ENCODE assay signal across 8 mouse cellular contexts in genomic region chr15:83473832-83474465, GRCm38 (mm10). TPM values are rescaled to one million over a fixed set of nuclear protein-coding genes. Genes with fewer than 3 reads are reported as not detected.
DNase-seq lines count a peak whose midpoint lies in the region; ATAC-seq and TF ChIP-seq lines count a peak whose summit lies in the region.

No protein-coding gene starts in this region.

- no peaks in the 10 kb centered on the region for H3K36me3 ChIP-seq in G1E (replicated peaks)
- no peaks in the 10 kb centered on the region for H3K36me3 ChIP-seq in heart, embryonic 15.5 days
- no peaks in the 10 kb centered on the region for H3K36me3 ChIP-seq in limb, embryonic 11.5 days (ENCODE audit: control insufficient read depth, insufficient read depth, low read length)
- H3K36me3 ChIP-seq in midbrain, postnatal 0 days (ENCODE audit: insufficient read depth, low read length), result no peaks in the 10 kb centered on the region
- no peaks in the 10 kb centered on the region for H3K36me3 ChIP-seq in hindbrain, embryonic 16.5 days (ENCODE audit: control insufficient read depth, insufficient read depth, low read length)

- no peaks in the 10 kb centered on the region for H3K9me3 ChIP-seq in G1E (replicated peaks)
- H3K9me3 ChIP-seq in heart, embryonic 15.5 days (replicated peaks), result no peaks in the 10 kb centered on the region
- no peaks in the 10 kb centered on the region for H3K9me3 ChIP-seq in limb, embryonic 11.5 days (ENCODE audit: control insufficient read depth, low read length)
- no peaks in the 10 kb centered on the region for H3K9me3 ChIP-seq in midbrain, postnatal 0 days (ENCODE audit: low read length)
- H3K9me3 ChIP-seq in hindbrain, embryonic 16.5 days (ENCODE audit: control insufficient read depth, low read length), result no peaks in the 10 kb centered on the region

- peak; percentile 97 for ATAC-seq in G1E (ENCODE audit: extremely low read depth, insufficient number of reproducible peaks, low FRiP score, poor library complexity, severe bottlenecking)
- ATAC-seq in common myeloid progenitor, adult 5-6 weeks (replicated peaks; ENCODE audit: low read depth, poor library complexity, severe bottlenecking), result peak; percentile 94
- ATAC-seq in heart, embryonic 15.5 days (replicated peaks; ENCODE audit: insufficient number of reproducible peaks, insufficient read depth, low FRiP score, low read depth), result peak; percentile 68
- peak; percentile 49; the same call in 1 of the 2 replicates for ATAC-seq in limb, embryonic 11.5 days (ENCODE audit: insufficient number of reproducible peaks, low FRiP score, low TSS enrichment, low read depth)
- peak; percentile 89 for ATAC-seq in monocyte, adult 5-6 weeks (replicated peaks; ENCODE audit: insufficient number of reproducible peaks, low FRiP score, low TSS enrichment, poor library complexity, severe bottlenecking)
- ATAC-seq in midbrain, postnatal 0 days (ENCODE audit: low FRiP score), result no peak
- ATAC-seq in hindbrain, embryonic 16.5 days, result no peak

- peaks cover 43% of the 10 kb centered on the region for H3K4me1 ChIP-seq in G1E (ENCODE audit: insufficient read depth, low read depth, low read length)
- peaks cover 30% of the 10 kb centered on the region for H3K4me1 ChIP-seq in heart, embryonic 15.5 days (replicated peaks)
- H3K4me1 ChIP-seq in limb, embryonic 11.5 days (ENCODE audit: control insufficient read depth, insufficient read depth, low read length), result peaks cover 13% of the 10 kb centered on the region; the same call in 1 of the 2 replicates
- H3K4me1 ChIP-seq in midbrain, postnatal 0 days (ENCODE audit: insufficient read depth, low read length), result 0 out of 2 replicates have a peak, but pooled peaks cover 1% of the 10 kb centered on the region
- H3K4me1 ChIP-seq in hindbrain, embryonic 16.5 days (ENCODE audit: control insufficient read depth, insufficient read depth, low read depth, low read length), result peaks cover 2% of the 10 kb centered on the region; the same call in 1 of the 2 replicates

- H3K27me3 ChIP-seq in G1E (ENCODE audit: insufficient read depth, low read length), result peaks cover 38% of the 10 kb centered on the region
- no peaks in the 10 kb centered on the region for H3K27me3 ChIP-seq in heart, embryonic 15.5 days
- no peaks in the 10 kb centered on the region for H3K27me3 ChIP-seq in limb, embryonic 11.5 days (ENCODE audit: control insufficient read depth, insufficient read depth, low read length)
- no peaks in the 10 kb centered on the region for H3K27me3 ChIP-seq in midbrain, postnatal 0 days (ENCODE audit: insufficient read depth, low read length)
- no peaks in the 10 kb centered on the region for H3K27me3 ChIP-seq in hindbrain, embryonic 16.5 days (replicated peaks; ENCODE audit: control insufficient read depth, insufficient read depth, low read length)

- no peak for TF ChIP-seq CTCF in G1E (IDR thresholded peaks at IDR 0.05; ENCODE audit: low read depth, low read length)
- no peak for TF ChIP-seq CTCF in midbrain, postnatal 0 days (IDR thresholded peaks at IDR 0.05)

- DNase-seq in G1E (ENCODE audit: low spot score), result peak; percentile 91
- DNase-seq in limb, embryonic 11.5 days (ENCODE audit: low spot score), result peak; percentile 50
- peak; percentile 79 to 81 for DNase-seq in urinary bladder, postnatal 36 days (ENCODE audit: low spot score in 2 of 2)
- DNase-seq in midbrain, postnatal 0 days (ENCODE audit: low spot score), result no peak

- H3K27ac ChIP-seq in heart, embryonic 15.5 days, result peak overlapping the region; percentile 66
- H3K27ac ChIP-seq in limb, embryonic 11.5 days (replicated peaks; ENCODE audit: low read depth, low read length), result no peak overlapping the region; the same call in 1 of the 2 replicates
- no peak overlapping the region for H3K27ac ChIP-seq in midbrain, postnatal 0 days (ENCODE audit: low read depth, low read length)
- no peak overlapping the region for H3K27ac ChIP-seq in hindbrain, embryonic 16.5 days (ENCODE audit: low read depth, low read length)

- H3K9ac ChIP-seq in heart, embryonic 15.5 days, result no peak overlapping the region
- H3K9ac ChIP-seq in limb, embryonic 11.5 days (ENCODE audit: low read length), result no peak overlapping the region
- H3K9ac ChIP-seq in midbrain, postnatal 0 days (replicated peaks; ENCODE audit: low read length, poor library complexity, severe bottlenecking), result no peak overlapping the region
- H3K9ac ChIP-seq in hindbrain, embryonic 16.5 days (ENCODE audit: low read depth, low read length), result no peak overlapping the region

- H3K4me2 ChIP-seq in heart, embryonic 15.5 days, result peak overlapping the region; percentile 18; the same call in 1 of the 2 replicates
- no peak overlapping the region for H3K4me2 ChIP-seq in limb, embryonic 11.5 days (ENCODE audit: low read depth, severe bottlenecking)
- H3K4me2 ChIP-seq in midbrain, postnatal 0 days (ENCODE audit: low read depth, low read length, poor library complexity, severe bottlenecking), result no peak overlapping the region
- H3K4me2 ChIP-seq in hindbrain, embryonic 16.5 days (ENCODE audit: low read length), result no peak overlapping the region

- 51% methylated on average over 10 of the region's 10 CpGs for WGBS in heart, embryonic 15.5 days
- WGBS in limb, embryonic 11.5 days, result 39% methylated on average over 10 of the region's 10 CpGs
- 73% methylated on average over 10 of the region's 10 CpGs for WGBS in midbrain, postnatal 0 days
- WGBS in hindbrain, embryonic 16.5 days, result 72% methylated on average over 9 of the region's 10 CpGs

- peak overlapping the region; percentile 56; the same call in 1 of the 2 replicates for H3K4me3 ChIP-seq in G1E (ENCODE audit: low read depth, low read length)
- no peak overlapping the region for H3K4me3 ChIP-seq in heart, embryonic 15.5 days
- no peak overlapping the region for H3K4me3 ChIP-seq in limb, embryonic 11.5 days (ENCODE audit: low read depth, low read length)
- H3K4me3 ChIP-seq in midbrain, postnatal 0 days (ENCODE audit: low read depth, low read length), result no peak overlapping the region
- no peak overlapping the region for H3K4me3 ChIP-seq in hindbrain, embryonic 16.5 days (ENCODE audit: low read length)

RNA-seq across cellular contexts. Expression of gene Pacsin2, which starts 9.5 kb away (rescaled TPM):
- total RNA-seq in G1E (2014; fragmentation: Nextera tagmentation) (34.5 and 36.0 TPM in 2 replicates), G1E (2017) (41.6 and 45.2 TPM in 2 replicates)
- polyA plus RNA-seq in G1E (2012), result 60.5 and 61.0 TPM in 2 replicates
- total RNA-seq in common myeloid progenitor, adult 5-6 weeks (2017), result 98.3 and 123 TPM in 2 replicates
- polyA plus RNA-seq in heart, embryonic 15.5 days (2015; fragmentation: Nextera tagmentation; extraction: Ambion mirVana), result 59.3 and 75.3 TPM in 2 replicates
- 45.4 and 52.0 TPM in 2 replicates for polyA plus RNA-seq in limb, embryonic 11.5 days (2014; fragmentation: Nextera tagmentation; extraction: Ambion mirVana)
- total RNA-seq in monocyte, adult 5-6 weeks (2017), result 92.8 to 153 TPM (median 103 TPM) in 3 replicates
- 14.6 and 21.3 TPM in 2 replicates for total RNA-seq in midbrain, postnatal 0 days (2014; rRNA removed)
- polyA plus RNA-seq in midbrain, postnatal 0 days (2015; fragmentation: Nextera tagmentation; extraction: Ambion mirVana), result 16.2 and 16.7 TPM in 2 replicates
- 26.9 and 32.1 TPM in 2 replicates for polyA plus RNA-seq in hindbrain, embryonic 16.5 days (2015; fragmentation: Nextera tagmentation; extraction: Ambion mirVana)

RNA-seq across cellular contexts. Expression of gene Ttll1, which starts 36.7 kb away (rescaled TPM):
- total RNA-seq in G1E (2014; fragmentation: Nextera tagmentation), result 12.3 and 15.7 TPM in 2 replicates
- total RNA-seq in G1E (2017), result 5.6 and 6.5 TPM in 2 replicates
- polyA plus RNA-seq in G1E (2012), result 2.0 and 2.3 TPM in 2 replicates
- total RNA-seq in common myeloid progenitor, adult 5-6 weeks (2017), result 6.3 and 8.5 TPM in 2 replicates
- polyA plus RNA-seq in heart, embryonic 15.5 days (2015; fragmentation: Nextera tagmentation; extraction: Ambion mirVana), result 22.9 and 23.4 TPM in 2 replicates
- polyA plus RNA-seq in limb, embryonic 11.5 days (2014; fragmentation: Nextera tagmentation; extraction: Ambion mirVana), result 19.2 and 22.0 TPM in 2 replicates
- 5.0 to 6.9 TPM (median 5.2 TPM) in 3 replicates for total RNA-seq in monocyte, adult 5-6 weeks (2017)
- 57.8 and 60.7 TPM in 2 replicates for total RNA-seq in midbrain, postnatal 0 days (2014; rRNA removed)
- 119 and 123 TPM in 2 replicates for polyA plus RNA-seq in midbrain, postnatal 0 days (2015; fragmentation: Nextera tagmentation; extraction: Ambion mirVana)
- polyA plus RNA-seq in hindbrain, embryonic 16.5 days (2015; fragmentation: Nextera tagmentation; extraction: Ambion mirVana), result 119 and 127 TPM in 2 replicates

RNA-seq across cellular contexts. Expression of gene Bik, which starts 52.7 kb away (rescaled TPM):
- not detected in 2 replicates for total RNA-seq in G1E (2014; fragmentation: Nextera tagmentation)
- not detected in 2 replicates for total RNA-seq in G1E (2017)
- polyA plus RNA-seq in G1E (2012), result not detected in 2 replicates
- not detected in 2 replicates for total RNA-seq in common myeloid progenitor, adult 5-6 weeks (2017)
- polyA plus RNA-seq in heart, embryonic 15.5 days (2015; fragmentation: Nextera tagmentation; extraction: Ambion mirVana), result 24.0 and 24.5 TPM in 2 replicates
- polyA plus RNA-seq in limb, embryonic 11.5 days (2014; fragmentation: Nextera tagmentation; extraction: Ambion mirVana), result 3.2 and 4.1 TPM in 2 replicates
- total RNA-seq in monocyte, adult 5-6 weeks (2017), result not detected in 3 replicates
- 0.27 TPM in 1 of 2 replicates, not detected in the other for total RNA-seq in midbrain, postnatal 0 days (2014; rRNA removed)
- 0.33 and 0.37 TPM in 2 replicates for polyA plus RNA-seq in midbrain, postnatal 0 days (2015; fragmentation: Nextera tagmentation; extraction: Ambion mirVana)
- polyA plus RNA-seq in hindbrain, embryonic 16.5 days (2015; fragmentation: Nextera tagmentation; extraction: Ambion mirVana), result 0.29 and 0.65 TPM in 2 replicates

Comparison
In these comparisons a context has a peak if more than half of its experiments do, and no peak if none do; other contexts are left out.
1. ATAC-seq: peak in G1E (single experiment), common myeloid progenitor, adult 5-6 weeks (single experiment), heart, embryonic 15.5 days (single experiment), limb, embryonic 11.5 days (single experiment) and monocyte, adult 5-6 weeks (single experiment); none in midbrain, postnatal 0 days (single experiment) and hindbrain, embryonic 16.5 days (single experiment).